Mouse (Mus musculus) left cerebral cortex, postnatal 25 days (tissue): ENCODE data around the gene Calhm5. TPM values are rescaled to one million over a fixed set of nuclear protein-coding genes. Genes with fewer than 3 reads are reported as not detected.

ENCODE experiments used
- DNase-seq, 2 experiments: peaks; one replicate each; pipeline ENCODE4 v3.0.0; 2022; ENCODE audit warnings: low spot score in 2 of 2, mixed read lengths in 1 of 2
- intact Hi-C: fragments of 180-260 bp; cut with DNase I; formaldehyde crosslinking; loops from one replicate; pipeline ENCODE4 v1.15.1; 2025
- total RNA-seq, 2 experiments: library from RNA; stranded (reverse); gene quantifications; 2 replicates each; pipeline ENCODE4 v1.2.3; 2021

Gene Calhm5
- 1 to 10 TPM; 2.2 to 2.9 TPM for total RNA-seq

- DNase-seq, result peak; percentile 51 to 70
- intact Hi-C loops, result loop anchor here (1.0 to 5.0 kb wide), 2 partner anchors 59 to 111 kb away; partner anchors contain the start of genes Dse and Trappc3l
These were observed at the start of gene Calhm5 for GRCm38 (mm10) chr10:34096418-34096883. Calhm5 (minus strand) TSS chr10:34096519.

GRCm38 (mm10) chr10:34141693-34142092 lies 45.4 kb upstream of the Calhm5 start:
- no peak for DNase-seq
- intact Hi-C loops, result no loop called here

GRCm38 (mm10) chr10:34139768-34140167 lies 43.4 kb upstream of the Calhm5 start:
- no peak for DNase-seq
- intact Hi-C loops, result no loop called here

- intact Hi-C loops, result no loop called here
- no peak for DNase-seq
These were observed 41.7 kb upstream of the Calhm5 start for GRCm38 (mm10) chr10:34138027-34138426.

- intact Hi-C loops, result no loop called here
- DNase-seq, result no peak
These were observed 40.1 kb upstream of the Calhm5 start for GRCm38 (mm10) chr10:34136432-34136831.

- DNase-seq, result no peak
- intact Hi-C loops, result no loop called here
These were observed 35.0 kb upstream of the Calhm5 start for GRCm38 (mm10) chr10:34131356-34131755.

- no peak for DNase-seq
- intact Hi-C loops, result no loop called here
These were observed 32.1 kb upstream of the Calhm5 start for GRCm38 (mm10) chr10:34128391-34128790.

- intact Hi-C loops, result no loop called here
- DNase-seq, result peak; percentile 39 to 45
These were observed 31.4 kb upstream of the Calhm5 start, which contains the start of gene Calhm6 for GRCm38 (mm10) chr10:34127392-34128378. Calhm6 (minus strand) TSS chr10:34127984.

GRCm38 (mm10) chr10:34118421-34118820 lies 22.1 kb upstream of the Calhm5 start:
- DNase-seq, result no peak
- intact Hi-C loops, result no loop called here

GRCm38 (mm10) chr10:34117770-34118169 lies 21.5 kb upstream of the Calhm5 start:
- intact Hi-C loops, result no loop called here
- no peak for DNase-seq

- intact Hi-C loops, result no loop called here
These were observed 20.8 kb upstream of the Calhm5 start for GRCm38 (mm10) chr10:34117131-34117530.

GRCm38 (mm10) chr10:34111964-34112738 lies 15.8 kb upstream of the Calhm5 start:
- DNase-seq, result no peak
- intact Hi-C loops, result no loop called here

More at GRCm38 (mm10) chr10:34117131-34117530, 20.8 kb upstream of the Calhm5 start:
- no peak for DNase-seq

- no peak for DNase-seq
- intact Hi-C loops, result no loop called here
These were observed 14.6 kb upstream of the Calhm5 start for GRCm38 (mm10) chr10:34110863-34111465.

- peak in 1 of 2 experiments; percentile 8 for DNase-seq
- intact Hi-C loops, result loop anchor here (1.0 to 5.0 kb wide), 2 partner anchors 59 to 111 kb away; partner anchors contain the start of genes Dse and Trappc3l
These were observed 355 bp downstream of the Calhm5 start for GRCm38 (mm10) chr10:34095964-34096363.

- intact Hi-C loops, result loop anchor here (5.0 kb wide), 1 partner anchor 58 kb away; the partner anchor contains the start of gene Trappc3l
- DNase-seq, result no peak
These were observed 1.2 kb downstream of the Calhm5 start for GRCm38 (mm10) chr10:34095147-34095546.

- DNase-seq, result peak; percentile 61 to 91
- intact Hi-C loops, result no loop called here
These were observed 4.4 kb downstream of the Calhm5 start for GRCm38 (mm10) chr10:34091888-34092287.

GRCm38 (mm10) chr10:34090481-34090880 lies 5.8 kb downstream of the Calhm5 start:
- intact Hi-C loops, result no loop called here
- no peak for DNase-seq

GRCm38 (mm10) chr10:34089517-34089916 lies 6.8 kb downstream of the Calhm5 start:
- no peak for DNase-seq
- intact Hi-C loops, result no loop called here

- intact Hi-C loops, result no loop called here
- DNase-seq, result no peak
These were observed 7.8 kb downstream of the Calhm5 start for GRCm38 (mm10) chr10:34088515-34088914.
